Mouse (Mus musculus) kidney, adult 2 months (tissue): ENCODE measurements around the gene Ablim1.

ENCODE experiments used
- CTCF ChIP-seq: fragments of 200-500 bp; conservative IDR thresholded peaks from 2 replicates; pipeline ENCODE4 v1.5.1; 2011; ENCODE audit warnings: low read depth, mild to moderate bottlenecking, control low read depth, low read length, moderate library complexity, mixed read lengths; ENCODE audit not compliant: insufficient read depth, insufficient read length
- POLR2A ChIP-seq: fragments of 200-500 bp; IDR thresholded peaks from one replicate; pipeline ENCODE4 v1.6.1; 2011; ENCODE audit warnings: low read depth, low read length, control low read depth

DNA sequence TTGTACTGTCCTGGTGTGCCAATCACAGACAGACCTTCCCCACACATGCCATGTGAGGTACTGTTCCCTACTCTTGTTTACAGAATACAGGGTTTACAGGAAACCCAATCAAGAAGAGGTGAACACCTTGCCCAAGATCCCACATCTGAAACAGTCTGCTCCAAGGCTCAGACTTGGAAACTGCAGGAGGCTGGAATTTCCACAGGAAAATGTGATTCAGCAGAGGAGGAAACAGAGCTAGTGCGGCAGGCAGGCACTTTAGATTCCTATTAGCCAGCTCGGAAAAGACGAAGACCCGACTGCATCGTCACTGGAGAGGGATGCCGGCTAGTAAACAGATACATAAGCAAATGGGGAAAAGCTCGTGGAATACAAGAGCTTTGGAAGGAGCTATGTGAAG, 135.4 kb downstream of the Ablim1 start:
- TF ChIP-seq POLR2A (no peak), CTCF (no peak)
